Mouse (Mus musculus) ovary, postnatal 14 days (tissue): ENCODE data around the gene Hapln4.
"Not testable (repeated sequence)": the region's sequence is repeated elsewhere in the genome, so short reads cannot be mapped to it uniquely, and the experiment has no call there.

Experiments
- DNase-seq: peaks from one replicate; pipeline ENCODE4 v3.0.0; 2022; ENCODE audit warnings: low spot score

Hapln4 gene

GRCm38 (mm10) chr8:70083285-70083684 is at the start of gene Hapln4:
Gene Hapln4, plus strand, starts transcription at chr8:70083457.
- no peak for DNase-seq

- DNase-seq = no peak
Measured at GRCm38 (mm10) chr8:70037994-70038393, 45.3 kb upstream of the Hapln4 start.

GRCm38 (mm10) chr8:70041885-70042546 is 41.2 kb upstream of the Hapln4 start:
- DNase-seq = no peak

GRCm38 (mm10) chr8:70042583-70043455 is 40.4 kb upstream of the Hapln4 start, which contains the start of the genes Mau2 and Sugp1:
Gene Mau2, minus strand, starts transcription at chr8:70042734.
Gene Sugp1, plus strand, starts transcription at chr8:70042813.
- peak; percentile 92 for DNase-seq

- no peak for DNase-seq
Measured at GRCm38 (mm10) chr8:70043996-70044395, 39.3 kb upstream of the Hapln4 start.

GRCm38 (mm10) chr8:70049662-70050061 is 33.6 kb upstream of the Hapln4 start:
- no peak for DNase-seq

GRCm38 (mm10) chr8:70050434-70050833 is 32.8 kb upstream of the Hapln4 start:
- DNase-seq = not testable (repeated sequence)

- no peak for DNase-seq
Measured at GRCm38 (mm10) chr8:70057721-70058120, 25.5 kb upstream of the Hapln4 start.

GRCm38 (mm10) chr8:70071836-70072440 is 11.3 kb upstream of the Hapln4 start:
- DNase-seq = no peak

GRCm38 (mm10) chr8:70072441-70073069 is 10.7 kb upstream of the Hapln4 start, which contains the start of gene Tm6sf2:
Gene Tm6sf2, plus strand, starts transcription at chr8:70072924.
- DNase-seq = peak; percentile 22

GRCm38 (mm10) chr8:70073120-70073519 is 10.1 kb upstream of the Hapln4 start:
- no peak for DNase-seq

GRCm38 (mm10) chr8:70073682-70074081 is 9.6 kb upstream of the Hapln4 start:
- no peak for DNase-seq

- no peak for DNase-seq
Measured at GRCm38 (mm10) chr8:70081976-70082375, 1.3 kb upstream of the Hapln4 start.

GRCm38 (mm10) chr8:70084191-70085065 is 1.2 kb downstream of the Hapln4 start:
- no peak for DNase-seq

- no peak for DNase-seq
Measured at GRCm38 (mm10) chr8:70086151-70086550, 2.9 kb downstream of the Hapln4 start.

GRCm38 (mm10) chr8:70087237-70087636 is 4.0 kb downstream of the Hapln4 start:
- no peak for DNase-seq

GRCm38 (mm10) chr8:70087836-70088650 is 4.8 kb downstream of the Hapln4 start:
- no peak for DNase-seq

GRCm38 (mm10) chr8:70089296-70089960 is 6.2 kb downstream of the Hapln4 start:
- DNase-seq = no peak

GRCm38 (mm10) chr8:70092786-70093185 is 9.5 kb downstream of the Hapln4 start:
- DNase-seq = no peak

GRCm38 (mm10) chr8:70099276-70099675 is 16.0 kb downstream of the Hapln4 start:
- DNase-seq = no peak
